Mouse (Mus musculus) embryo, embryonic 9.5 days (tissue): ENCODE results near the gene Rrn3.
"Not testable (repeated sequence)": the region's sequence is repeated elsewhere in the genome, so short reads cannot be mapped to it uniquely, and the experiment has no call there.

Experiments
- DNase-seq: peaks from one replicate; pipeline ENCODE4 v3.0.0-alpha.2; 2017; ENCODE audit errors: extremely low spot score

Gene Rrn3

GRCm38 (mm10) chr16:13780353-13781036, at the start of gene Rrn3:
Gene Rrn3 (plus strand): TSS chr16:13780708.
- peak; percentile 86 for DNase-seq

GRCm38 (mm10) chr16:13732786-13733185, 47.7 kb upstream of the Rrn3 start:
- no peak for DNase-seq

- peak; percentile 74 for DNase-seq
Observed at GRCm38 (mm10) chr16:13733518-13734137, 46.9 kb upstream of the Rrn3 start.

GRCm38 (mm10) chr16:13735977-13736376, 44.5 kb upstream of the Rrn3 start:
- no peak for DNase-seq

GRCm38 (mm10) chr16:13739044-13739443, 41.5 kb upstream of the Rrn3 start:
- not testable (repeated sequence) for DNase-seq

- DNase-seq: no peak
Observed at GRCm38 (mm10) chr16:13740844-13741243, 39.7 kb upstream of the Rrn3 start.

- DNase-seq: no peak
Observed at GRCm38 (mm10) chr16:13747708-13748107, 32.8 kb upstream of the Rrn3 start.

- no peak for DNase-seq
Observed at GRCm38 (mm10) chr16:13748124-13748523, 32.4 kb upstream of the Rrn3 start.

GRCm38 (mm10) chr16:13748813-13749212, 31.7 kb upstream of the Rrn3 start:
- not testable (repeated sequence) for DNase-seq

- no peak for DNase-seq
Observed at GRCm38 (mm10) chr16:13749306-13749705, 31.2 kb upstream of the Rrn3 start.

GRCm38 (mm10) chr16:13749981-13750380, 30.5 kb upstream of the Rrn3 start:
- no peak for DNase-seq

GRCm38 (mm10) chr16:13750626-13751025, 29.9 kb upstream of the Rrn3 start:
- no peak for DNase-seq

- DNase-seq: no peak
Observed at GRCm38 (mm10) chr16:13753986-13754385, 26.5 kb upstream of the Rrn3 start.

GRCm38 (mm10) chr16:13754400-13755190, 25.9 kb upstream of the Rrn3 start:
- peak; percentile 92 for DNase-seq

GRCm38 (mm10) chr16:13757823-13758222, 22.7 kb upstream of the Rrn3 start:
- no peak for DNase-seq

- DNase-seq: not testable (repeated sequence)
Observed at GRCm38 (mm10) chr16:13762807-13763206, 17.7 kb upstream of the Rrn3 start.

- peak; percentile 2 for DNase-seq
Observed at GRCm38 (mm10) chr16:13764519-13764918, 16.0 kb upstream of the Rrn3 start.

GRCm38 (mm10) chr16:13766367-13766766, 14.1 kb upstream of the Rrn3 start:
- DNase-seq: no peak

- DNase-seq: not testable (repeated sequence)
Observed at GRCm38 (mm10) chr16:13771603-13772002, 8.9 kb upstream of the Rrn3 start.

- not testable (repeated sequence) for DNase-seq
Observed at GRCm38 (mm10) chr16:13772051-13772450, 8.5 kb upstream of the Rrn3 start.

GRCm38 (mm10) chr16:13774011-13774410, 6.5 kb upstream of the Rrn3 start:
- DNase-seq: not testable (repeated sequence)

GRCm38 (mm10) chr16:13774651-13775050, 5.9 kb upstream of the Rrn3 start:
- not testable (repeated sequence) for DNase-seq

GRCm38 (mm10) chr16:13781216-13781615, 708 bp downstream of the Rrn3 start:
- DNase-seq: peak; percentile 5
